ENCODE assay signal across 29 mouse cellular contexts in genomic region chr7:100086891-100087290, GRCm38 (mm10). TPM values are rescaled to one million over a fixed set of nuclear protein-coding genes. Genes with fewer than 3 reads are reported as not detected.
DNase-seq lines count a peak whose midpoint lies in the region; ATAC-seq and TF ChIP-seq lines count a peak whose summit lies in the region.
"Had no signal": no experiment of that assay in that cellular context is flagged by ENCODE, and none has a peak within 500 bp of the region (broad histone marks: within the 10 kb centered on the region; RNA-seq: fewer than 3 reads in every experiment).

No protein-coding gene starts in this region.

- peak overlapping the region; percentile 48; the same call in 1 of the 2 replicates for H3K27ac ChIP-seq in cerebellum, adult 2 months (ENCODE audit: insufficient read depth, low read length)
- no peak overlapping the region for H3K27ac ChIP-seq in heart, embryonic 11.5 days (ENCODE audit: low read depth, low read length)
- H3K27ac ChIP-seq: hindbrain, embryonic 10.5 days; hindbrain, embryonic 15.5 days; limb, embryonic 10.5 days; limb, embryonic 15.5 days; liver, embryonic 13.5 days; midbrain, embryonic 12.5 days; neural tube, embryonic 12.5 days had no signal

- no peak overlapping the region for H3K4me2 ChIP-seq in heart, embryonic 11.5 days
- H3K4me2 ChIP-seq: hindbrain, embryonic 15.5 days; limb, embryonic 15.5 days; liver, embryonic 13.5 days; midbrain, embryonic 12.5 days; neural tube, embryonic 12.5 days had no signal

- no peak for TF ChIP-seq CTCF in cerebellum, adult 2 months (IDR thresholded peaks at IDR 0.05; ENCODE audit: borderline replicate concordance, insufficient read depth, low read depth, low read length)

- 53% methylated on average over 5 of the region's 5 CpGs for WGBS in cerebellum, adult 2 months
- 92% methylated on average over 5 of the region's 5 CpGs for WGBS in heart, embryonic 11.5 days (ENCODE audit: insufficient replicate concordance)

- peaks cover 34% of the 10 kb centered on the region for H3K36me3 ChIP-seq in heart, embryonic 11.5 days (ENCODE audit: control insufficient read depth, insufficient read depth, low read length)

- TF ChIP-seq POLR2A in cerebellum, adult 2 months (IDR thresholded peaks at IDR 0.05; ENCODE audit: borderline replicate concordance, insufficient read depth, low read length), result no peak

- H3K9me3 ChIP-seq in heart, embryonic 11.5 days (replicated peaks; ENCODE audit: control insufficient read depth, low read length), result no peaks in the 10 kb centered on the region
- H3K9me3 ChIP-seq: hindbrain, embryonic 10.5 days; hindbrain, embryonic 15.5 days; limb, embryonic 10.5 days; limb, embryonic 15.5 days; liver, embryonic 13.5 days; megakaryocyte, embryonic 14.5 days; midbrain, embryonic 12.5 days had no signal

- no peak for ATAC-seq in heart, embryonic 11.5 days (replicated peaks; ENCODE audit: insufficient number of reproducible peaks, low FRiP score, low TSS enrichment)
- ATAC-seq: CD4-positive, CD25-positive, alpha-beta regulatory T cell, adult 4 months; forebrain, embryonic 14.5 days; inflammation-experienced regulatory T-cells, adult 6 months; lung, postnatal 0 days had no signal

- H3K9ac ChIP-seq in heart, embryonic 11.5 days (ENCODE audit: low read depth, low read length), result no peak overlapping the region
- H3K9ac ChIP-seq: hindbrain, embryonic 15.5 days; limb, embryonic 15.5 days; liver, embryonic 13.5 days; midbrain, embryonic 12.5 days; neural tube, embryonic 12.5 days had no signal

- no peaks in the 10 kb centered on the region for H3K27me3 ChIP-seq in cerebellum, adult 2 months (ENCODE audit: control insufficient read depth, insufficient read depth, low read length)
- H3K27me3 ChIP-seq in heart, embryonic 11.5 days (ENCODE audit: control insufficient read depth, insufficient read depth, low read length), result no peaks in the 10 kb centered on the region
- H3K27me3 ChIP-seq: hindbrain, embryonic 15.5 days; limb, embryonic 15.5 days; liver, embryonic 13.5 days; megakaryocyte, embryonic 14.5 days; midbrain, embryonic 12.5 days; neural tube, embryonic 12.5 days had no signal

- no peaks in the 10 kb centered on the region for H3K4me1 ChIP-seq in cerebellum, adult 2 months (ENCODE audit: control insufficient read depth, insufficient read depth, low read length)
- no peaks in the 10 kb centered on the region for H3K4me1 ChIP-seq in heart, embryonic 11.5 days (ENCODE audit: control insufficient read depth, insufficient read depth, low read length)
- H3K4me1 ChIP-seq: hindbrain, embryonic 10.5 days; hindbrain, embryonic 15.5 days; limb, embryonic 10.5 days; limb, embryonic 15.5 days; midbrain, embryonic 12.5 days; neural tube, embryonic 12.5 days had no signal

- no peak overlapping the region for H3K4me3 ChIP-seq in cerebellum, adult 2 months (replicated peaks; ENCODE audit: insufficient read depth, low read depth, low read length)
- H3K4me3 ChIP-seq in heart, embryonic 11.5 days (ENCODE audit: low read depth, low read length), result no peak overlapping the region
- H3K4me3 ChIP-seq: hindbrain, embryonic 10.5 days; hindbrain, embryonic 15.5 days; limb, embryonic 10.5 days; limb, embryonic 15.5 days; liver, embryonic 13.5 days; megakaryocyte, embryonic 14.5 days; midbrain, embryonic 12.5 days; myocyte; neural tube, embryonic 12.5 days had no signal

- no peak for DNase-seq in cerebellum, adult 2 months
- DNase-seq in cerebellum, adult 11 months, result no peak
- peak; percentile 86 for DNase-seq in heart, adult 11 months
- peak; percentile 7 for DNase-seq in right cerebral cortex, adult 18-20 months
- no peak for DNase-seq in right cerebral cortex, postnatal 25 days
- no peak for DNase-seq in testis, postnatal 14 days (ENCODE audit: low spot score)
- DNase-seq: cerebellum, adult 8-10 months; cerebellum, postnatal 25 days; heart, postnatal 14 days; kidney, adult 2 months; kidney, postnatal 36 days; liver, embryonic 13.5 days; lung, adult 18-20 months; lung, postnatal 4 days; thymus, adult 18-20 months; thymus, postnatal 36 days had no signal

RNA-seq across cellular contexts. Expression of gene Pold3, which starts 34.5 kb away (rescaled TPM):
- 25.8 and 27.3 TPM in 2 replicates for polyA plus RNA-seq in cerebellum, adult 2 months (2012; rRNA removed)
- 44.6 and 50.6 TPM in 2 replicates for polyA plus RNA-seq in heart, embryonic 11.5 days (2014; fragmentation: Nextera tagmentation; extraction: Ambion mirVana)

Comparison
In these comparisons a context has a peak if more than half of its experiments do, and no peak if none do; other contexts are left out.
1. DNase-seq: peak in heart, adult 11 months (single experiment) and right cerebral cortex, adult 18-20 months (single experiment); none in cerebellum, adult 2 months (0 of 2), cerebellum, adult 11 months (single experiment), right cerebral cortex, postnatal 25 days (single experiment) and testis, postnatal 14 days (single experiment).